Mouse (Mus musculus) thymus, adult 18-20 months (tissue): Measurements from ENCODE around the gene Lrig1.

ENCODE experiments used
- DNase-seq, 2 experiments: peaks; one replicate each; pipeline ENCODE4 v3.0.0; 2022; ENCODE audit warnings: mixed read lengths in 2 of 2

The Lrig1 gene

DNA sequence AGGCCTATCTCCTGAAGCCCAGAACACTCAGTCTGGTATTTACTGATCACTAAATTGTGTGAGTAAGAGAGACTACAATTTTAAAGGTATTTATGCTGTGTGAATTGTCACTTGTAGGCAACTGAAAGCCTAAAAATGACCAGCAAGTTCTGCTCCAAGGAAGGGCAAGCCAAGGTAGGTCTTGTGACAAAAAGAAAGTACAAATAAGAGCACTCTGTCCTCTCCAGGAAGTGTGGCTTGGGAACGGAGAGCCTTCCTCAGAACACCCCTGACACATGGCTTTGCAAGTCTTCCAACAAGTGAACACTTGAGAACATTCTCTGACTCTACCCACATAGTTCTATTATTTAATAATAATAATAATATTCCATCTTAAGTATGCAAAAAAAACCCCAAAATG is 2.5 kb downstream of the Lrig1 start:
- DNase-seq, result no peak

DNA sequence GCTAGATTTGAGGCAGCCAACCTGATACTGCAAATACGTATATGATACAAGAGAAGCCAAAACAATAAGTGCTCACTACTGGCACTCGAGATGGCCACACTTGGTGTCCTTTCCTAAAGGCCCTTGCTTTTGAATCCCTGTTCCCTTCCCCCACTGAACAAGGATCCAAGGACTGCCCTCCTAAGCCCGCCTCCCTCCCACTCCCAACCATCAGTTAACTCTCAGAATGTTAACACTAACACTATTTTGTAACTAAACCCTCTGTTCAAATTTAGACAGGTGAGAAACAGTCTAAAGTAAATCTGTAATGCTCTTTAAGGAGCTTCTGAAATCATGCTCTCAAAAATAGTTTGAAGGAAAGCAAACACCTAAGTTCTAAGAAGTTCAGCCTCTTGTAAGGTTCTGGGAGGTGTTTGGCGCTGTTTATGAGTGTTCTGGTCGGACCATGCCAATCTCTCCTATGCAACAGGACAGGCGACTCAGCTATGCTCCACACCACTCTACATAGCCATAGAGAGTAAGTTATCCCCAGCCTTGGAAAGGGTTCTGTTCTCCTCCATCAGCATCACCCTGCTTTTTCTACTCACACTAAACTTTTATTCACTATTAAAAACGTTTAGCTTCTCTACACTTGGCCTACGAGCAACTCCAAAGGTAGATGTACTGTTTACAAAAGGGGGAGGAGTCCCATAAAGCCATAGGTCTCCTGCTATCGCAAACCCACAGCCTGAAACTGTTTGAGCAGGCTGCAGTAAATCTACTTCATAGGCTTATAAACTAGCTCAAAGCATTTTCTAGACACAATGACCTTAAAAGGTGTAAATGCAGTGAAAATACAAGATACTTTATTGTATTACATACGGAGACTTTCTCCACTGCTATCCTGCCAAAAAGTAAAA is 3.5 kb downstream of the Lrig1 start:
- DNase-seq, result no peak

DNA sequence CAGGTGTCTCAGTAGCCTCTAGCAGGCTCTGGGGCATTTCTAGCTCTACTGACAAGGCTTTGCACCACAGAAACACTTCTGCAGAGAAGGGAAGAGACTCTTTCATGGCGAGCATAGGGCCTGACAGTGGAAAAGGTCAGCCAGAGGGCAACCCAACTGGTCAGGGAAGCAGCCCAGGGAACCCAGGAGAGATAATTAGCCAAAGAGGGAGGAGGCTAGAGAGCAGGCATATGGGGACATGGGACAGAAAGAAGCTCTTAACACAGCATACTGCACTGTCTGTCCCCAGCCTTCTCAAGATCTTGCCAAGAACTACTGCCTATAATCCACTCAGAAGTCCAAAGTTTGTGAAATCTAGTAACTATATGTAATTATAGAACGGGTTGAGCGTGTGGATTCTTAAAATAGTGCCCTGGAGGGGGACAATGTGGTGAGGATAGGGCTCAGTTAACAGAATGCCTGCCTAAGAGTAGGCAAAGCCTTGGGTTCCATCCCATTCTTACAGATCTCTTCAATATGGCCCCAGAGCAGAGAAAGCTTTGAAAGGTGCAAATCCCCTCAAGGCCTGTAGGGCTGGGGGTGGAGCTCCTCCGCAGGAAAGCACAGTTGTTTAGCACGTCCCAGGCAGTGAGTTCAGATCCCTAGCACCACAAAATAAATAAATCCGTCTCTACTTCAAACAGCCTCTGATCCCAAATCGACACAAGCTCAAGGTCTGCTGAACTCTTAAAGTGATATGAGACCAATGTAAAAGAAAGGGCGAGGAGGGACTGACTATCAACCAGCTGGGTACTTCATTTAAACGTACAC is 4.6 kb downstream of the Lrig1 start:
- no peak for DNase-seq

DNA sequence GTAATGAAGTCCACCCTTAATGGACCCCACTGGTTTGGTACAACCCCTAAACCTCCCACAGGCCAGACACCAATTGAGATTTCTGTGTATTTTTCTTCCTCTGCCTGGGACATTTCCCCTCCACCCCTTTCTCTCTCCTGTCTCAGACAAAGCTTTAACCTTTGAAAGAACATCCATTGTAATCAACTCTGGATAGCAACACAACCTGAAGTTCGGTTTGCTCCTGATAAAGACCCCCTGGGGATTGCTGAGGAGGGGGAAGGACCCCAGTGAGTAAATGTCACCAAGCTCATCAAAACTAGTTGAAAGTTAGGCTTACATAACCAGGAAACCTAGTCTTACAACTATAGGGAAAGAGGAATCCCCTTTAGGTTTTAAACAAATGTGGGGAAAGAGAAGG is 5.5 kb downstream of the Lrig1 start:
- DNase-seq, result no peak

DNA sequence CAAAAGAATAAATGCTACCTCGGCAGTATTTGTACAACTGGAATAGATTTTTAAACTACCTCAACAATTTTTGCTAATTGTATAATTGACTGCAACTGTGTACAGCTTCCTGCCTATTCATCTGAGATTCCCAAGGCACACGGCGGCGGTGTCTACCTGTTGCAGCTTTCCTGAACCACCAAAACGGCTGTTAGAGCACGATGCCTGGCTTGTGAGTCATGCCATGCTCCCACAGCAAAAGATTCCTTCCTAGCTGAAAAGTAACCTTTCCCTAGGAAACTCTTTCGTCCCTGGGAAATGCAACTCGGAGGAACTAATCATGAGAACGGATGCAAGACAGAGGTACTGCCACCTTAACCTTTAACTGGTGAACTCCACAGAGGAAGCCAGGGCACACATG is 6.9 kb downstream of the Lrig1 start:
- DNase-seq, result no peak

DNA sequence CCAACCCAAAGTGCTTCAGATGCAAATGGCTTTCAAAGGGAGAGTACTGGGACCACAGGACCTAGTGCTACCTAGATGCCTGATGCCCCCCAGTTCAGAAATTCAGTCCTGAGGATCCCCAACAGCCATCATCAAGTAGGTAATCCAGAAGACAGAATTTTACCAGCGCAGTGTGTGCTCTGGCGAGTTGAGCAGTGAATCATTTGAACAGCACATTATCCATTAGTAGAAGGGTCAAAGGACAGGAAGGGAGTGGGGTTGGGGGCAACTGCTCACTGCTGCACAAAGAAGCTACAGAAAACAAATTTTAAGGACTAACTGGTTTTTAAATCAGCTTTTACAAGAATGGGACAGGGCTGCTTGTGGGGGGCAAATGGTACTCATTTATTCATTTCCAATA is 8.0 kb downstream of the Lrig1 start:
- no peak for DNase-seq

DNA sequence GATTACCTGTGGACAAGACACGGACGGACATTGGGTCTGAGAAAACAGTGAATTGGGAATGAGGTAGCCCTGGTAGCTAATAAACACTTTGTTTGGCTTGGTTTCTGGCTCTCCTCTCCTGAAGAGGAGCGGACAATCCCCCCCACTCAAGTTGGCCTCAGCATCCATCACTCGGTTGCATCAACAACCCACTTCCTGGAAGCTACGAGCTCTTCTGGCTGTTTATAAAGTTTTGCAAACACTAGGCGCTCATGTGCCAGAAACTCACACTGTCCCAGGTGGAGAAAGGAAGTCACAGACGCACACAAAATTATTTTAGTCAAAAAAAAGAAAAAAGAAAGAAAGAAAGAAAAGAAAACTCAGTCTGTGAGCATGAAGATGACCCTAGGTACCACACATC is 9.7 kb downstream of the Lrig1 start:
- DNase-seq, result no peak

DNA sequence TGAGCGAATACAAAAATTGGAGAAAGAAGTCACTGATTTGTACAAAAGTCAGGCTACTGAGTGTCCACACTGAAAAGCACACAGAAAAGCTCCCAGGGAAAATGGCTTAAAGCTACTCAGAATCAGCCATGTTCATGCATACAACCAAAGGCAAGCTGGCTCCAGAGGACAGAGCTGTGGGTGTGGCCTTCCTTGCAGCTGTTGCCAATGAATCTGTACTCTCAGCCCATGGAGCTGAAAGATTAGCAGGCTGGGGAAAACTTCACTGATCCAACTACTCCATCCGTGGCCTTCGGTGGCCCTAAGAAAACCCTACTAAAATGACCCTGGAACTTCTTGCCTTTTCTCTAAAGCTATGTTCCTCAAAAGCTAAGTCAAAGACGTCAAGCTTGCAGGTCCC is 11.2 kb downstream of the Lrig1 start:
- DNase-seq, result no peak

DNA sequence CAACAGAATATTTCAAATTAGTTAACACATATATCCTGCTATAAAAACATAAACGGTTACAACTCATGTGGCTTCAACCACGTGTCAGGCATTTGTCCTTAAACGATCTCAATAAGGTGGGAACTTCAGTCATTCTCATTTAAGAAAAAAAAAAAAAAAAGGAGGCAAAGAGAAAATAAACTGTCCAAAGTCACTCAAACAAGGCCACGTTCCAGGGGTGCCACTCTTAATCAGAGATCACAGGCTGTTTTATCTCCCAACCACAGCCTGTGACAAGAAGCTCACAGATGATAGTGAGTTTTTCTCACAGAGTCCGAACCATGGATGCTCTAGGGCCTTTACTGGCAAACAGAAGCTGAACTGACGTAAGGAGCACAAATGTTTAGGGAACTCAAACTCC is 13.9 kb downstream of the Lrig1 start:
- DNase-seq, result no peak

DNA sequence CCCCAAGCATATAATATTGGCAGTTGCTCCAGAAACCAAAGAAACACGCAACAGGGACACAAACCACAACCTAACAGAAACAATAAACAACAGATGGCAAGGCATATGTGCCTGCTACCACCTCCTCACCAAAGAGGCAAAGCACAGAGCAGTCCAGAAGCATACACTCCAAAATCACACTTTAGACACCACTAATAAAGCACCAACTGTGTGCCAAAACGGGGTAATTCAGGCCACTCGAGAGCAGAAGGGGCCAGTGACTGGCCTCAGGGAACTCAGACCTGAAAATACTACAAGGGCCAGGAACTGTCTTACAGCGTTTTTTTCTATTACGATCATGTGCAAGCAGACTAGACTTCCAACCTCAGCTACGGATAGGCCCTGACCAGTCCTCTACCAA is 14.3 kb downstream of the Lrig1 start:
- DNase-seq, result no peak

DNA sequence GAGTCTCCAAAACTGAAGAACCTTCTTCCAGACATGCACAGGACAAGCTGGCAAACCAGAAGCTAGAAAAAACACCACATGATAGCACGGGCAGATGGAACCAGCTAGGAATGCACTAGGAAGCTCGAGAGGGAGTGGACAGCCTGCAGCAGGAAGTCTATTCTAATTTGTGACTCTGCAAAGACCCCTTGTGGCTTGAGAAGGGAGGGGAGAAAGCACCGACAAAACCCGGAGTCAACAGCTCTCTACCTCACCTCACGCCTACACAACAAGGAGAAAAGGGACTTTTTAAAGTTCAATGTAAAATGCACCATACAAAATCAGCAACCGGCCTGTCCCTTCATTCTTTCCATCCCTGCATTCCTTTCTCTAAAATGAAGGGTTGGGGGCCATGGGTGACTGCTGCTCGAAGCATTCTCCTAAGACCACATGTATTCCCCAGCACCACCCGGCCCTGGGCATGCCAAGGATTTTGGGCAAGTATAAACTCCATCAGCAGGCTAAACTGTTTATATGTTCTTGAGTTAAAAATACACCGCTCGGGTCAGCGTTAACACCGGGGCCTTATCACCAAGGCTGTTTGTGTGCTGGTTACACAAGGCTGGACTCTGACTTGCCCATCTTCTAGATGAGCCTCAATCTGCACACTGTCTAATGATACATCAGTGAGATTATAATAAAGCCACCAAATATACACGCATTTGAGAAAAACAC is 15.0 kb downstream of the Lrig1 start:
- DNase-seq, result no peak

DNA sequence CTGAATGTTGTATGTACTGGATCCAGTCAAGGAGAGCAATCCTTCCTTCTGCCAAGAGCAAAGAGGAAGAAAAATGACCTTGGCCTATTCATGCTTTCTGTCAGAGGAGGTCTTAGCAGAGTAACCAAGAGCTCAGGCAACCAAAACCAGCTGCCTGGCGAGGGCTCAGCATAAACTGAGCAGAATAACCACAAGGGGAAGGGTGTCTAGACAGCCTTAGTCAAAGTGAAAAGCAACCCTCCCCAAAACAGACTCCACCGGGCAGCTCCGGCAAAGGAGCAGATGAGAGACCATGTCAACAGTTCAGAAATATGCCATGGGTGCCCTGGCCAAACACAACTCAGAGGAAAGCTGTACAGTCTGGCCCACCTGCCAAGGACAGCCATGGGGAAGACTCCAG is 16.3 kb downstream of the Lrig1 start:
- DNase-seq, result no peak

DNA sequence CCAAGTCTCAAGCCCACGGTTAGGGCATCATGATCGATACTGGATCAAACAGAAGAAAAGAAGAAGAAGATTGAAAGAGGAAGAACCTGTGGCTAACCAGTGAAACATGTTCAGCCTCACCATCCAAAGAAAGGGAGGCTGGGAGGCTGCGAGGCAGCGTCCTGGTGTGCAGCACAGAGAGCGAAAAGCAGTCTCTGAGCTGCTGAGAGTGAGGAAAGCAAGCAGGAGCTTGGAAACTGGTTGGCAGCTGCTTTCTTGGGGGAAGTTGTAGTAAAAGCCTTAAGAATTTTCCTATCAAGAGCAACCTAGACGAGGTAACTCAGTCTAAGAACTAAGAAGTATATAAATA is 17.7 kb downstream of the Lrig1 start:
- no peak for DNase-seq

DNA sequence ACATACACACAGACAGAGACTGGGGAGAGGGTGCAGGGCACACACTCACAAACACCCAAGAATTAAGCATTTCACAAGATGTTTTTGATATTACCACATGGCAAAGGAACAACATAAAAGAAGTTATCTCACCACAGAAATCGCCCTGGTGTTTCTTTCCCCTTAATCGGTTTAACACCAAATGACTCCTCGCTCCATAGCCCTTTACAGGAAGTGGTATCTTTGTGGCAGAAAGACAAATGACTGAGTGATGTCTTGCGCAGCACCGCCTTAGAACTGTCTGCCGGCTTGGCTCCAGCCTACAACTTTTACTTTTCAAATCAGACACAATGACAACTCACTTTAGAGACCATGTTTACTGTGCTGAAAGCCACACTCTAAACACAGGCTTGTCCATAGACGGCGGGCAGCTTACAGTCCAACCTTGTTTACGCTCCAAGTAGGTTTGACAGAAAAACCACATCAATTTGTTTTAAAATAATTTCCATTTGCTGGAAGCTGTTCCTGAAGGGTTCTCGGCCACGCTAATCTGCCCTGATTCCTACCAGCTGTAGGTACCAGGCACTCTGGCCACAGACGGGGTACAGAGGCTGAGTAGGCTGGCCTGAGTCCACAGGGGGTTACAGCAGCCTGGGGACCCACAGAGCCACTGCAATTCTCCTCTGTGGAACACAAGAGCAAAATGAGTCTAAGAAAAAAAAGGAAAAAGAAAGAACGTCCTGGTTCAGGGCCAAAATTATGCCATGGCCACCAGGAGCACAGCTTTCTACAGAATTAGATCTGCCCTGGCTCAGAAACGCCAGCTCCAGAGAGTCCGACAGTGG is 18.3 kb downstream of the Lrig1 start:
- DNase-seq, result no peak

DNA sequence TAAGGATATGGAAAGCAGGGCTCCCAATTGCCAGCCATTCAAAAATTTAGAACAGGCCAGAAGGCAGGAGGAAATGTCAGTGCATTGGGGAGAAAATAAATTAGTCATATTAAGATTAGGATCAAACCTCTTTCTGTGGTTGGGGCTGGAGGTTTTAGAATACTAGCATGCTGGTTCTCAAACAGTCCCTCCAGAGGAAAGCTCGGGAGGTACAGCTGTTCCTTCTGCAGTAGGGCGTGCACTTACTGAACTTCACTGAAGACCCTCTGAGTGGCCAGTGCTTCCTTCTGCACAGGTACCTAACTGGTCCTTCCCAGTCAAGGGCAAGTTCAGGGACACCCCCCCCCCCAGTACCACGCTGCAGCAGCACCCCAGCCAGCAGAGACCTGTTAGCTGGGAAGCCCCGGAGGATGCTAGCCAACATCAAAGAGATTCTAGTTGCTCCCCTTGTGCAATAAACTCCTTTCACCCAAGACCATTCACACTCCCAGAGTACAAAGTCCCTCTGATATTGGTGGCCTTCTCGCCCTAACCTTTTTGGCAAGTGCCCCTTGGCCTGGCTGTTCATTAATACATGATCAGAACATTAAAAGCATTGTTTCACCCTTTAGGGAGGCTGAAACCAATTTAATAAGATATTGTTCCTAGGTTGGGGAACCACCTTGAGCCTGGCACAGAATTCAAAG is 19.1 kb downstream of the Lrig1 start:
- DNase-seq, result no peak

DNA sequence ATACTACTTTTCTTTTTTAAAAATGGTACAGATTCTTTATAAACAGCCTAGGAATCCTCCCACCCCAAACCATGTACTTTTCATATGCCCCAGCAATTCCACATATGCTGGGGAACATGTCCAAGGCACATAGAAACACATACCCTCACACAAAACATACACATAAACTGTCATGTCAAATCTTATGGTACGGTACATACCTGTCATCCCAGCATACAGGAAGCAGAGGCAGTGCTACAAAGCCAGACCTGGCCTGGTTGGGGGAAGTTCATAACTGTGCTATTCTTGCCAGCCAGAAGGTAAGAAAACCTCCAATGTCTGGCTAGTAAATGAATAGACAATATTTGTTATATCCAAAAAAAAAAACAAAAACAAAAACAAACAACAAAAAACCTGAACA is 20.7 kb downstream of the Lrig1 start:
- DNase-seq, result no peak

DNA sequence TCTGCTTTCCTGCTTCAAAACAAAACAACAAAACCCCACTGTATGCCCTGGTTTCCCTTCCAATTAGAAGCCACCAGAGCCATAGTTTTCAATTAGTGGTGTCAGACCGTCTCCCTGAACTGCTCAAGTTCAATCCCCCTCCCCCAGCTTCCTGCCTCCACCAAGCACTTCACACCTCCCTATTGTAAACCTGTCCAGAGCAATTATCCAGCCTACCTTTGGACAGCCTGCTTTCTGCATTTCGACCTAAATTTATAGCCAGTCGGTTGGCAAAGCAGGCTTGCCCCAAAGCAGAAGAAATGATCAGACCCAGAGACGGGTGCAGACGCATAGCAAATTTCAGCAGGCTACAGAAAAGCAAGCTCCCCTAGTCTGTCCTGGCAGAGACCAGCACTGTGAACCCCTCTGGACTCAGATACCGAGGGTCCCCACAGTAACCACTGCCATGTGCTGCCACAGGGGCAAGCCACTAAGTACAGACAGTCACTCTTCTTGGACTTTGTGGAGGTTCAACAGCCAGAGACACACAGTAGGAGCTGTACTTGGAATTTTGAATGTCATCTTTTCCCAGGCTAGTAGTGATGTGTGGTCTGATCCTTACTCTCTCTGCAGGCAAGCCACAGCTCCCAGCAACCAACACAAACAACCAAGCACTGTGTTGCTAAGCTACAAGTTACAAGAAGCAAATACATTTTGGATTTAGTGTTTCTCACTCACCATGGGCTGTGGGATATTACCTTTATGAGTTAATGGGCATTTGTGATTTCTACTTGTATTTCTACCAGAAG is 21.4 kb downstream of the Lrig1 start:
- no peak for DNase-seq

DNA sequence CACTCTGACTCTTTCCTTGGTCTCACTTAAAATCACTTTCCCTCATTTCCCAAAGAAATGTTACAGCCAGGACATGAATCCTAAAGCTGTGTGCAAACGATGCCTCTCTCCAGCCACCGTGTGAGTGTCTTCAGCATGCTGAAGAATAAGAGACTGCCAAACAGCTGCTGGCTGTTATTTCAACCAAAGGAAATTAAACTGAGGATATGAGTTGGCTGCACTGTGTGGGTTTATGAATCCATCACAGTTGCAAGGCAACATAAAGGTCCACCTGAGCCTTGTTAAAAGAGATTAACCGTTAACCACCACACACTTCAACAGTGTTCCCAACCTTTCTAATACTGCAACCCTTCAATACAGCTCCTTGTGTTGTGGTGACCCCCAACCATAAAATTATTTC is 22.5 kb downstream of the Lrig1 start:
- no peak for DNase-seq

DNA sequence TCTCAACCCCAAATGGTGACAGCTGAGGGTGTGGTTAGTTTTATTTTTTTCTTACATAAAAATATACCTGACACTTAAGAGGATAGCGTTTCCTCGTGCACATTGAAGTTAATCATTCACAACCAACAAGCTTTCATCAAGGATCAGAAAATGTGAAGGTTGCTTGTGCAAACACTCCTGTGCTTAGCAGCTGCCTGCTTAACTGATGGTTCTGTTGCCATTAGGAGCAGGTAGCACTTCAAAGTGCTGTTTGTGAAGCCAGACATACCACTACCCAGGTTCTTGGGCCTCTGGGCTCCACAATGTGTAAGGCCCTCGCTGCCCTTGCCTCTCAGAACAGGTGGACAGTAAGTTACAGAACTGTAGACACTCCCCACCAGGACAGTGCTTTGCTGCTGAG is 23.1 kb downstream of the Lrig1 start:
- no peak for DNase-seq

DNA sequence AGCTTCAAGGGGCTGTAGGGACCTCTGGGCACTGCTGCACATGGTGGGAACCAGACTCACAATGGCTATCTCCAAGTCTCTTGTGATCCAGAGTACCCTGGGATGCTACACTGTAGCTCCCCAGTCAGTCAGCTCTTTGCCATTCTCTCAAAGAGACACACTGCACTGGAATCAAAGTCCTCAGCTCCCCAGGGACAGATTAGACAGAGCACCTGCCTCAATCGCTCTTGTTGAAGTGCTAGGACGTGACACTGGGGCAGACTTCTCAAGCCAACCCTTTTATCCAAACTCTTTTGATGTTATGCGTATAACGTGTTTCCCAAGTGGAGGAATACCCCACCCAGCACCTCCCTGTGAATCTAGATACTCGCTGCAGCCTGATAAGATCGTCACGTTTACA is 23.7 kb downstream of the Lrig1 start:
- DNase-seq, result no peak

DNA sequence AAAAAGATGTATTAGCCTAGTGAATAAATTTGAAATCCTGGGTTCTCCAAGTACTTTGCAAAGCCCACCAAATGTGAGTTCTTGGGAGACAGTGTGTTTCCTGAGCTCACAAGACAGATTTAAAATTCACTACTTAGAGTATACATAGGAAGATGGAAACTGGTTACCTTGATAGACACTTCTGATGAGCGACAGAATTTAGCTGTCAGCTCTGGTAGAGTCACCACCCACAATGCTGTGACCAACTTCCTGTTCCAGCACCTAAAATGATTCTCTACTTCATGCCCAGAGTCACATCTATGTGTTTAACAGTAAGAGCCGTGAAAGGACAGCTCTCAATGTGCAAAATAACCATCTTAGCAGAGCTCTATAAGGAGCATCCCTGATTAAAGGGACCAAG is 27.5 kb downstream of the Lrig1 start:
- DNase-seq, result no peak
